Mouse (Mus musculus): ENCODE results near the gene Rptor. TPM values are rescaled to one million over a fixed set of nuclear protein-coding genes. Genes with fewer than 3 reads are reported as not detected.

Rptor gene
- polyA plus RNA-seq, 1 experiment from 2014 or later, result 11.1 TPM

GRCm38 (mm10) chr11:119766023-119766422 lies 163.3 kb downstream of the Rptor start:
- Histone ChIP-seq H3K4me3 (no peak overlapping the region), H3K27ac (replicated peaks) (peak overlapping the region; percentile 67; the same call in 1 of the 2 replicates), H3K4me2 (no peak overlapping the region), H3K27me3 (no peaks in the 10 kb centered on the region), H3K9me3 (no peaks in the 10 kb centered on the region), H3K9ac (0 out of 2 replicates have a peak overlapping the region, but pooled peaks have one; percentile 0), H3K4me1 (replicated peaks) (peaks cover 54% of the 10 kb centered on the region), H3K36me3 (no peaks in the 10 kb centered on the region)
- WGBS, result 65% methylated on average over 6 of the region's 6 CpGs
- ATAC-seq (ENCODE audit: low read depth), result 0 out of 2 replicates have a peak, but pooled peaks have one; percentile 9

- Histone ChIP-seq H3K4me2 (no peak overlapping the region), H3K27me3 (no peaks in the 10 kb centered on the region), H3K36me3 (no peaks in the 10 kb centered on the region), H3K4me1 (replicated peaks) (peaks cover 55% of the 10 kb centered on the region), H3K9me3 (no peaks in the 10 kb centered on the region), H3K4me3 (no peak overlapping the region), H3K9ac (peak overlapping the region; percentile 45), H3K27ac (replicated peaks) (peak overlapping the region; percentile 67)
- 23% methylated on average over 5 of the region's 5 CpGs for WGBS
- peak; percentile 66; the same call in 1 of the 2 replicates for ATAC-seq (ENCODE audit: low read depth)
Observed at GRCm38 (mm10) chr11:119766782-119767459, 164.2 kb downstream of the Rptor start.

GRCm38 (mm10) chr11:119767525-119767924 lies 164.8 kb downstream of the Rptor start:
- Histone ChIP-seq H3K4me3 (no peak overlapping the region), H3K4me2 (no peak overlapping the region), H3K36me3 (no peaks in the 10 kb centered on the region), H3K27me3 (no peaks in the 10 kb centered on the region), H3K9me3 (no peaks in the 10 kb centered on the region), H3K9ac (peak overlapping the region; percentile 53; the same call in 1 of the 2 replicates), H3K4me1 (replicated peaks) (peaks cover 55% of the 10 kb centered on the region), H3K27ac (replicated peaks) (peak overlapping the region; percentile 67)
- WGBS, result 44% methylated on average over 6 of the region's 6 CpGs
- ATAC-seq (ENCODE audit: low read depth), result no peak

- no peak overlapping the region for H3K4me2 ChIP-seq
- H3K36me3 ChIP-seq, result no peaks in the 10 kb centered on the region; the same call in 1 of the 2 replicates
- no peak for ATAC-seq (ENCODE audit: low read depth)
- H3K4me3 ChIP-seq, result no peak overlapping the region
- H3K9ac ChIP-seq, result no peak overlapping the region
- H3K4me1 ChIP-seq (replicated peaks), result peaks cover 55% of the 10 kb centered on the region
- H3K9me3 ChIP-seq, result no peaks in the 10 kb centered on the region
- H3K27ac ChIP-seq (replicated peaks), result 0 out of 2 replicates have a peak overlapping the region, but pooled peaks have one; percentile 42
- H3K27me3 ChIP-seq, result no peaks in the 10 kb centered on the region
- 84% methylated on average over 4 of the region's 4 CpGs for WGBS
Observed at GRCm38 (mm10) chr11:119768511-119768910, 165.8 kb downstream of the Rptor start.

- WGBS, result 69% methylated on average over 4 of the region's 4 CpGs
- no peaks in the 10 kb centered on the region; the same call in 1 of the 2 replicates for H3K36me3 ChIP-seq
- H3K4me3 ChIP-seq, result no peak overlapping the region
- no peaks in the 10 kb centered on the region for H3K9me3 ChIP-seq
- peaks cover 55% of the 10 kb centered on the region for H3K4me1 ChIP-seq (replicated peaks)
- ATAC-seq (ENCODE audit: low read depth), result no peak
- no peak overlapping the region for H3K4me2 ChIP-seq
- no peak overlapping the region for H3K9ac ChIP-seq
- peak overlapping the region; percentile 19; the same call in 1 of the 2 replicates for H3K27ac ChIP-seq (replicated peaks)
- no peaks in the 10 kb centered on the region for H3K27me3 ChIP-seq
Observed at GRCm38 (mm10) chr11:119769666-119770065, 167.0 kb downstream of the Rptor start.

GRCm38 (mm10) chr11:119770985-119771384 lies 168.3 kb downstream of the Rptor start:
- Histone ChIP-seq H3K9me3 (peaks cover 10% of the 10 kb centered on the region), H3K4me3 (no peak overlapping the region), H3K9ac (peak overlapping the region; percentile 38; the same call in 1 of the 2 replicates)

GRCm38 (mm10) chr11:119772896-119773295 lies 170.2 kb downstream of the Rptor start:
- no peaks in the 10 kb centered on the region for H3K27me3 ChIP-seq
- no peak overlapping the region for H3K9ac ChIP-seq
- WGBS, result 82% methylated on average over 3 of the region's 3 CpGs
- H3K36me3 ChIP-seq, result peaks cover 7% of the 10 kb centered on the region
- no peak for ATAC-seq (ENCODE audit: low read depth)
- H3K27ac ChIP-seq (replicated peaks), result no peak overlapping the region
- H3K4me2 ChIP-seq, result no peak overlapping the region
- H3K4me3 ChIP-seq, result no peak overlapping the region
- H3K9me3 ChIP-seq, result peaks cover 11% of the 10 kb centered on the region
- H3K4me1 ChIP-seq (replicated peaks), result peaks cover 35% of the 10 kb centered on the region

More at GRCm38 (mm10) chr11:119770985-119771384, 168.3 kb downstream of the Rptor start:
- Histone ChIP-seq H3K36me3 (peaks cover 6% of the 10 kb centered on the region), H3K27me3 (no peaks in the 10 kb centered on the region), H3K27ac (replicated peaks) (no peak overlapping the region), H3K4me2 (no peak overlapping the region), H3K4me1 (replicated peaks) (peaks cover 44% of the 10 kb centered on the region)
- no peak for ATAC-seq (ENCODE audit: low read depth)
- WGBS, result 91% methylated on average over 4 of the region's 4 CpGs

- H3K4me2 ChIP-seq, result no peak overlapping the region
- no peak overlapping the region for H3K9ac ChIP-seq
- no peak overlapping the region for H3K4me3 ChIP-seq
- ATAC-seq (ENCODE audit: low read depth), result no peak
- peaks cover 11% of the 10 kb centered on the region for H3K9me3 ChIP-seq
- H3K27me3 ChIP-seq, result no peaks in the 10 kb centered on the region
- H3K4me1 ChIP-seq (replicated peaks), result peaks cover 20% of the 10 kb centered on the region
- 69% methylated on average over 5 of the region's 5 CpGs for WGBS
- H3K36me3 ChIP-seq, result peaks cover 7% of the 10 kb centered on the region
- no peak overlapping the region for H3K27ac ChIP-seq (replicated peaks)
Observed at GRCm38 (mm10) chr11:119775076-119775760, 172.5 kb downstream of the Rptor start.

GRCm38 (mm10) chr11:119777236-119777635 lies 174.5 kb downstream of the Rptor start:
- Histone ChIP-seq H3K27ac (replicated peaks) (0 out of 2 replicates have a peak overlapping the region, but pooled peaks have one; percentile 33), H3K4me1 (replicated peaks) (peaks cover 12% of the 10 kb centered on the region), H3K27me3 (no peaks in the 10 kb centered on the region), H3K4me2 (no peak overlapping the region), H3K9ac (no peak overlapping the region), H3K4me3 (no peak overlapping the region), H3K36me3 (peaks cover 7% of the 10 kb centered on the region), H3K9me3 (peaks cover 11% of the 10 kb centered on the region)
- WGBS, result 58% methylated on average over 3 of the region's 3 CpGs
- ATAC-seq (ENCODE audit: low read depth), result no peak

- no peak for ATAC-seq (ENCODE audit: low read depth)
- WGBS, result 88% methylated on average over 1 of the region's 1 CpGs
- Histone ChIP-seq H3K36me3 (peaks cover 7% of the 10 kb centered on the region), H3K4me1 (replicated peaks) (peaks cover 12% of the 10 kb centered on the region), H3K9me3 (peaks cover 11% of the 10 kb centered on the region), H3K27me3 (no peaks in the 10 kb centered on the region), H3K9ac (no peak overlapping the region), H3K4me2 (no peak overlapping the region), H3K27ac (replicated peaks) (no peak overlapping the region), H3K4me3 (no peak overlapping the region)
Observed at GRCm38 (mm10) chr11:119777872-119778271, 175.2 kb downstream of the Rptor start.

- Histone ChIP-seq H3K9ac (0 out of 2 replicates have a peak overlapping the region, but pooled peaks have one; percentile 34), H3K4me3 (no peak overlapping the region), H3K27me3 (no peaks in the 10 kb centered on the region), H3K27ac (replicated peaks) (no peak overlapping the region), H3K9me3 (peaks cover 8% of the 10 kb centered on the region), H3K36me3 (peaks cover 7% of the 10 kb centered on the region; the same call in 1 of the 2 replicates), H3K4me1 (replicated peaks) (peaks cover 22% of the 10 kb centered on the region), H3K4me2 (no peak overlapping the region)
- WGBS, result 86% methylated on average over 8 of the region's 8 CpGs
- ATAC-seq (ENCODE audit: low read depth), result no peak
Observed at GRCm38 (mm10) chr11:119780290-119780689, 177.6 kb downstream of the Rptor start.

- Histone ChIP-seq H3K36me3 (no peaks in the 10 kb centered on the region), H3K4me3 (no peak overlapping the region), H3K27ac (replicated peaks) (no peak overlapping the region), H3K4me1 (replicated peaks) (peaks cover 30% of the 10 kb centered on the region), H3K4me2 (no peak overlapping the region), H3K27me3 (no peaks in the 10 kb centered on the region), H3K9ac (no peak overlapping the region), H3K9me3 (no peaks in the 10 kb centered on the region)
- 89% methylated on average over 2 of the region's 2 CpGs for WGBS
- ATAC-seq (ENCODE audit: low read depth), result no peak
Observed at GRCm38 (mm10) chr11:119781165-119781564, 178.5 kb downstream of the Rptor start.

All from neural tube, embryonic 13.5 days (tissue).